In the genomic region with DNA sequence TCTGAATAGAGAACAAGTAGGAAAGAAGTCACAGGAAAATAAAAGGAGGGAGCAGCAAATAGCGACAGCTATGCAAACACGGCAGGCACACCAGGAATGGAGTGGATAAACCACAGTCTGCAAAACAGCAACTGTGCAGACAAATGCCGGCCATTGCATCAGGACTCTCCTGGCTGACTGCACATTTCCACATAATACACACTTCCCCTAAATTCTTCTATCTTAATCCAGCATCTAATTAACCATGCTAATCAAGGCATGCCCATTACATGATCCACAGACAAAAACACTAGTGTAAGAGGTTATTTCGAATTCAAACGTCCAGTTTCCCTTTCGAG, we compare ENCODE assay signal across 22 mouse cellular contexts.
DNase-seq lines count a peak whose midpoint lies in the region; ATAC-seq lines count a peak whose summit lies in the region.
"Had no signal": no experiment of that assay in that cellular context is flagged by ENCODE, and none has a peak within 500 bp of the region (broad histone marks: within the 10 kb centered on the region; RNA-seq: fewer than 3 reads in every experiment).

No protein-coding gene starts in this region.

- no peak overlapping the region; the same call in 1 of the 2 replicates for H3K4me2 ChIP-seq in heart, embryonic 11.5 days
- no peak overlapping the region; the same call in 1 of the 2 replicates for H3K4me2 ChIP-seq in hindbrain, embryonic 14.5 days (replicated peaks)
- H3K4me2 ChIP-seq in hindbrain, embryonic 11.5 days (replicated peaks; ENCODE audit: low read depth, low read length), result no peak overlapping the region
- no peak overlapping the region for H3K4me2 ChIP-seq in midbrain, embryonic 15.5 days
- H3K4me2 ChIP-seq: limb, embryonic 13.5 days; stomach, embryonic 15.5 days had no signal

- H3K27me3 ChIP-seq in heart, embryonic 11.5 days (ENCODE audit: control insufficient read depth, insufficient read depth, low read length), result no peaks in the 10 kb centered on the region
- H3K27me3 ChIP-seq in hindbrain, embryonic 14.5 days (ENCODE audit: control insufficient read depth, insufficient read depth, low read length), result no peaks in the 10 kb centered on the region
- no peaks in the 10 kb centered on the region for H3K27me3 ChIP-seq in hindbrain, embryonic 11.5 days (ENCODE audit: control insufficient read depth, insufficient read depth, low read length)
- H3K27me3 ChIP-seq in midbrain, embryonic 15.5 days (replicated peaks), result no peaks in the 10 kb centered on the region
- H3K27me3 ChIP-seq: limb, embryonic 13.5 days; Patski; stomach, embryonic 15.5 days had no signal

- no peaks in the 10 kb centered on the region for H3K9me3 ChIP-seq in heart, embryonic 11.5 days (replicated peaks; ENCODE audit: control insufficient read depth, low read length)
- H3K9me3 ChIP-seq in hindbrain, embryonic 14.5 days (ENCODE audit: control insufficient read depth, low read length), result no peaks in the 10 kb centered on the region
- no peaks in the 10 kb centered on the region for H3K9me3 ChIP-seq in hindbrain, embryonic 11.5 days (ENCODE audit: control insufficient read depth, low read length)
- no peaks in the 10 kb centered on the region for H3K9me3 ChIP-seq in midbrain, embryonic 15.5 days
- H3K9me3 ChIP-seq: embryonic facial prominence, embryonic 10.5 days; limb, embryonic 13.5 days; stomach, embryonic 15.5 days had no signal

- 0 out of 2 replicates have a peak overlapping the region, but pooled peaks have one; percentile 22 for H3K9ac ChIP-seq in heart, embryonic 11.5 days (ENCODE audit: low read depth, low read length)
- H3K9ac ChIP-seq in hindbrain, embryonic 14.5 days, result no peak overlapping the region
- no peak overlapping the region for H3K9ac ChIP-seq in hindbrain, embryonic 11.5 days (ENCODE audit: low read depth, low read length)
- H3K9ac ChIP-seq in midbrain, embryonic 15.5 days, result no peak overlapping the region
- H3K9ac ChIP-seq: limb, embryonic 13.5 days; liver, embryonic 14.5 days; stomach, embryonic 15.5 days had no signal

- ATAC-seq in heart, embryonic 11.5 days (replicated peaks; ENCODE audit: insufficient number of reproducible peaks, low FRiP score, low TSS enrichment), result no peak
- ATAC-seq in hindbrain, embryonic 14.5 days (ENCODE audit: low FRiP score), result no peak
- no peak for ATAC-seq in hindbrain, embryonic 11.5 days (ENCODE audit: low FRiP score)
- ATAC-seq in granulocyte monocyte progenitor cell, adult 5-6 weeks (replicated peaks; ENCODE audit: poor library complexity, severe bottlenecking), result peak; percentile 53
- no peak for ATAC-seq in midbrain, embryonic 15.5 days (replicated peaks)
- ATAC-seq: activated CD4-positive, CD25-positive, alpha-beta regulatory T cell, adult 4 months; Patski had no signal

- 63% methylated on average over 6 of the region's 6 CpGs for WGBS in heart, embryonic 11.5 days (ENCODE audit: insufficient replicate concordance)
- WGBS in hindbrain, embryonic 14.5 days, result 54% methylated on average over 6 of the region's 6 CpGs
- WGBS in hindbrain, embryonic 11.5 days, result 81% methylated on average over 6 of the region's 6 CpGs
- WGBS in midbrain, embryonic 15.5 days, result 42% methylated on average over 6 of the region's 6 CpGs

- no peak overlapping the region for H3K27ac ChIP-seq in heart, embryonic 11.5 days (ENCODE audit: low read depth, low read length)
- peak overlapping the region; percentile 49 for H3K27ac ChIP-seq in hindbrain, embryonic 14.5 days
- no peak overlapping the region for H3K27ac ChIP-seq in hindbrain, embryonic 11.5 days (ENCODE audit: low read depth, low read length)
- peak overlapping the region; percentile 34 for H3K27ac ChIP-seq in midbrain, embryonic 15.5 days
- H3K27ac ChIP-seq: embryonic facial prominence, embryonic 10.5 days; limb, embryonic 13.5 days; liver, embryonic 14.5 days; stomach, embryonic 15.5 days had no signal

- H3K4me1 ChIP-seq in heart, embryonic 11.5 days (ENCODE audit: control insufficient read depth, insufficient read depth, low read length), result peaks cover 5% of the 10 kb centered on the region; the same call in 1 of the 2 replicates
- H3K4me1 ChIP-seq in hindbrain, embryonic 14.5 days (replicated peaks; ENCODE audit: control insufficient read depth, insufficient read depth, low read length), result peaks cover 8% of the 10 kb centered on the region
- H3K4me1 ChIP-seq in hindbrain, embryonic 11.5 days (replicated peaks; ENCODE audit: control insufficient read depth, insufficient read depth, low read length), result no peaks in the 10 kb centered on the region
- peaks cover 14% of the 10 kb centered on the region; the same call in 1 of the 2 replicates for H3K4me1 ChIP-seq in midbrain, embryonic 15.5 days
- H3K4me1 ChIP-seq: embryonic facial prominence, embryonic 10.5 days; limb, embryonic 13.5 days; stomach, embryonic 15.5 days had no signal

- DNase-seq in heart, adult 9 months (ENCODE audit: low spot score in 2 of 2), result no peak
- no peak for DNase-seq in hindbrain, embryonic 14.5 days (ENCODE audit: low spot score)
- no peak for DNase-seq in hindbrain, embryonic 11.5 days (ENCODE audit: low spot score)
- no peak for DNase-seq in frontal cortex, postnatal 25 days (ENCODE audit: low spot score in 2 of 2)
- no peak for DNase-seq in right cerebral cortex, postnatal 14 days
- DNase-seq: adrenal gland, postnatal 14 days; B cell, adult 2 months; cerebellum, adult 18-20 months; gastrocnemius, postnatal 25 days; kidney, adult 2 months; kidney, postnatal 14 days; spleen, adult 18-20 months; thymus, postnatal 14 days had no signal

- H3K36me3 ChIP-seq in heart, embryonic 11.5 days (ENCODE audit: control insufficient read depth, insufficient read depth, low read length), result no peaks in the 10 kb centered on the region
- no peaks in the 10 kb centered on the region for H3K36me3 ChIP-seq in hindbrain, embryonic 14.5 days (replicated peaks; ENCODE audit: control insufficient read depth, insufficient read depth)
- no peaks in the 10 kb centered on the region for H3K36me3 ChIP-seq in hindbrain, embryonic 11.5 days (ENCODE audit: control insufficient read depth, insufficient read depth, low read length)
- no peaks in the 10 kb centered on the region for H3K36me3 ChIP-seq in midbrain, embryonic 15.5 days (replicated peaks)
- H3K36me3 ChIP-seq: embryonic facial prominence, embryonic 10.5 days; limb, embryonic 13.5 days; stomach, embryonic 15.5 days had no signal

- no peak overlapping the region for H3K4me3 ChIP-seq in heart, embryonic 11.5 days (ENCODE audit: low read depth, low read length)
- H3K4me3 ChIP-seq in hindbrain, embryonic 14.5 days (replicated peaks; ENCODE audit: low read length), result no peak overlapping the region
- no peak overlapping the region for H3K4me3 ChIP-seq in hindbrain, embryonic 11.5 days (ENCODE audit: low read depth, low read length)
- H3K4me3 ChIP-seq in midbrain, embryonic 15.5 days, result no peak overlapping the region
- H3K4me3 ChIP-seq: embryonic facial prominence, embryonic 10.5 days; limb, embryonic 13.5 days; stomach, embryonic 15.5 days had no signal

Comparison
In these comparisons a context has a peak if more than half of its experiments do, and no peak if none do; other contexts are left out.
1. H3K27ac ChIP-seq: peak in hindbrain, embryonic 14.5 days (single experiment) and midbrain, embryonic 15.5 days (single experiment); none in heart, embryonic 11.5 days (single experiment) and hindbrain, embryonic 11.5 days (single experiment).